13 mouse cellular contexts compared by ENCODE assay signal in the genomic region with DNA sequence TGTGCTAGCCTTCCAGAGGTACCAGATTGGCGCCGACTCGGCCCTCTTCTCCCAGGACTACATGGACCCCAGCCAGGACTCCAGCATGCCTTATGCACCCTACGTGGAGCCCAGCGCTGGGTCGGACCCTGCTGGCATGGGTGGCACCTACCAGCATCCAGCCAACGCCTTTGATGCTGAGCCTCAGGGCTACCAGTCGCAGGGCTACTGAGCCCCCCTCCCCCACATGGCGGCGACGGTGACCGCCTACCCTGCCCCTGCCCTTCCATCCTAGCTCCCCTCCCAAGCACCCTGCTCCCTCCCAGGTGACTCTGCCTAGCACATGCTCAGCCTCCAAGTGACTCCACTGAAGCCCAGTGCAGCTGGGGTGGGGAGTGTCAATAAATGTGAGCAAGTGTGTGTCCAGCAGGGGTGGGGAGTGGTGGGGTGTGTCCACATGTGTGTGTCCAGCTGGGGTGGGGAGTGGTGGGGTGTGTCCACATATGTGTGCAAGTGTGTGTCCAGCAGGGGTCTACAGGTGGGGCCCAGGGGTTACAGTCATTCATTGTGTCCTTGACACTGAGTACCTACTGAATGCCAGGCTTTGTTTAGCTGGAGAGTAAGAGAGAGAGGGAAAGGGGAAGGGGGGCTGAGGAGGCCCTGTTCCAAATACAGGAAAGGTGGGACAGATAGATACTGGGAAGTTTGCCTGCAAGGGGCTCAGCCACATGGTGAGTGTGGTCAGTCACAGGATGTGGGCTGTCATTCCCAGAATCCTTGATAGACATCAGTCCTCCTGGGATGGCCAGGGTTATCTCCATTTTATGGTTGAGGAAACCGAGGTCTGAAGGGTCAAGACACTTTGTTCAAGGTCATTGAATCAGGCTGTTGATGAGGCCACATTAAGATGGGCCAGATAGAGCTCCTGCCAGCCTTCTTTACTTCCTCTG. TPM values are rescaled to one million over a fixed set of nuclear protein-coding genes. Genes with fewer than 3 reads are reported as not detected.
A peak's percentile ranks its signal among the peaks of the same experiment; 100 is the strongest.
DNase-seq lines count a peak whose midpoint lies in the region; ATAC-seq lines count a peak whose summit lies in the region.
"Had no signal": no experiment of that assay in that cellular context is flagged by ENCODE, and none has a peak within 500 bp of the region (broad histone marks: within the 10 kb centered on the region; RNA-seq: fewer than 3 reads in every experiment).

No protein-coding gene starts in this region.

- no peak for DNase-seq in heart, adult 8-10 months (ENCODE audit: low spot score)
- DNase-seq in neural tube, embryonic 10.5 days (ENCODE audit: extremely low spot score, low spot score): no peak
- no peak for DNase-seq in thymus, postnatal 0 days (ENCODE audit: low spot score)
- DNase-seq in yolk sac, embryonic 10.5 days (ENCODE audit: low spot score): no peak
- DNase-seq: adrenal gland, adult 2 months; cerebellum, adult 11 months; right cerebral cortex, adult 18-20 months had no signal

- no peaks in the 10 kb centered on the region for H3K4me1 ChIP-seq in heart, embryonic 14.5 days (ENCODE audit: control insufficient read depth in 2 of 2, insufficient read depth in 2 of 2, low read length in 2 of 2)
- H3K4me1 ChIP-seq in neural tube, embryonic 12.5 days: no peaks in the 10 kb centered on the region
- H3K4me1 ChIP-seq in limb, embryonic 12.5 days (replicated peaks): peaks cover 6% of the 10 kb centered on the region; the same call in 1 of the 2 replicates
- H3K4me1 ChIP-seq in stomach, embryonic 16.5 days (ENCODE audit: control insufficient read depth, insufficient read depth, low read length): peaks cover 5% of the 10 kb centered on the region; the same call in 1 of the 2 replicates
- H3K4me1 ChIP-seq: embryonic facial prominence, embryonic 15.5 days had no signal

- no peak for ATAC-seq in heart, embryonic 14.5 days (ENCODE audit: insufficient number of reproducible peaks, insufficient read depth, low FRiP score, low read depth)
- ATAC-seq in neural tube, embryonic 12.5 days (ENCODE audit: low FRiP score, low read depth): no peak
- no peak for ATAC-seq in limb, embryonic 12.5 days (ENCODE audit: insufficient number of reproducible peaks, insufficient read depth, low FRiP score, low TSS enrichment, low read depth)
- peak; percentile 80 for ATAC-seq in stomach, embryonic 16.5 days (ENCODE audit: insufficient read depth, low FRiP score)

- H3K27me3 ChIP-seq in heart, embryonic 14.5 days (ENCODE audit: control insufficient read depth, insufficient read depth, low read length): no peaks in the 10 kb centered on the region
- H3K27me3 ChIP-seq in neural tube, embryonic 12.5 days (replicated peaks): no peaks in the 10 kb centered on the region
- H3K27me3 ChIP-seq in limb, embryonic 12.5 days: no peaks in the 10 kb centered on the region
- no peaks in the 10 kb centered on the region for H3K27me3 ChIP-seq in stomach, embryonic 16.5 days (ENCODE audit: control insufficient read depth, insufficient read depth, low read length)
- H3K27me3 ChIP-seq: CH12.LX; embryonic facial prominence, embryonic 15.5 days had no signal

- H3K27ac ChIP-seq in heart, embryonic 14.5 days (replicated peaks in 1 of 2; ENCODE audit: control insufficient read depth in 1 of 2, insufficient read depth in 1 of 2, low read depth in 2 of 2, low read length in 2 of 2): no peak overlapping the region
- H3K27ac ChIP-seq in neural tube, embryonic 12.5 days: no peak overlapping the region
- 0 out of 2 replicates have a peak overlapping the region, but pooled peaks have one; percentile 41 for H3K27ac ChIP-seq in limb, embryonic 12.5 days
- peak overlapping the region; percentile 69 for H3K27ac ChIP-seq in stomach, embryonic 16.5 days (ENCODE audit: low read length)
- H3K27ac ChIP-seq: embryonic facial prominence, embryonic 15.5 days had no signal

- WGBS in heart, embryonic 14.5 days: 65% methylated on average over 13 of the region's 13 CpGs
- 73% methylated on average over 13 of the region's 13 CpGs for WGBS in neural tube, embryonic 12.5 days
- 79% methylated on average over 13 of the region's 13 CpGs for WGBS in limb, embryonic 12.5 days
- 66% methylated on average over 13 of the region's 13 CpGs for WGBS in stomach, embryonic 16.5 days

- no peak overlapping the region; a peak in 1 of 4 replicates for H3K4me3 ChIP-seq in heart, embryonic 14.5 days (ENCODE audit: control insufficient read depth in 1 of 2, insufficient read depth in 1 of 2, low read depth in 1 of 2, low read length in 2 of 2)
- H3K4me3 ChIP-seq in neural tube, embryonic 12.5 days: no peak overlapping the region
- peak overlapping the region; percentile 11; the same call in 1 of the 2 replicates for H3K4me3 ChIP-seq in limb, embryonic 12.5 days (replicated peaks)
- no peak overlapping the region for H3K4me3 ChIP-seq in stomach, embryonic 16.5 days (replicated peaks; ENCODE audit: low read length)

- H3K4me2 ChIP-seq in heart, embryonic 14.5 days (ENCODE audit: low read length): peak overlapping the region; percentile 21; the same call in 1 of the 2 replicates
- H3K4me2 ChIP-seq in neural tube, embryonic 12.5 days (replicated peaks): 0 out of 2 replicates have a peak overlapping the region, but pooled peaks have one; percentile 6
- H3K4me2 ChIP-seq in limb, embryonic 12.5 days: peak overlapping the region; percentile 13; the same call in 1 of the 2 replicates
- no peak overlapping the region for H3K4me2 ChIP-seq in stomach, embryonic 16.5 days (ENCODE audit: low read depth, low read length)
- H3K4me2 ChIP-seq: embryonic facial prominence, embryonic 15.5 days had no signal

- H3K9ac ChIP-seq in heart, embryonic 14.5 days (ENCODE audit: low read length): no peak overlapping the region
- no peak overlapping the region for H3K9ac ChIP-seq in neural tube, embryonic 12.5 days
- H3K9ac ChIP-seq in limb, embryonic 12.5 days (replicated peaks): no peak overlapping the region
- H3K9ac ChIP-seq in stomach, embryonic 16.5 days (ENCODE audit: low read length): no peak overlapping the region
- H3K9ac ChIP-seq: embryonic facial prominence, embryonic 15.5 days had no signal

- no peaks in the 10 kb centered on the region for H3K36me3 ChIP-seq in heart, embryonic 14.5 days (ENCODE audit: control insufficient read depth, insufficient read depth, low read length)
- peaks cover 9% of the 10 kb centered on the region for H3K36me3 ChIP-seq in neural tube, embryonic 12.5 days
- no peaks in the 10 kb centered on the region for H3K36me3 ChIP-seq in limb, embryonic 12.5 days
- H3K36me3 ChIP-seq in stomach, embryonic 16.5 days (ENCODE audit: control insufficient read depth, insufficient read depth, low read length): no peaks in the 10 kb centered on the region
- H3K36me3 ChIP-seq: embryonic facial prominence, embryonic 15.5 days had no signal

- H3K9me3 ChIP-seq in heart, embryonic 14.5 days (ENCODE audit: control insufficient read depth, low read length): no peaks in the 10 kb centered on the region
- H3K9me3 ChIP-seq in neural tube, embryonic 12.5 days: no peaks in the 10 kb centered on the region
- H3K9me3 ChIP-seq in limb, embryonic 12.5 days: no peaks in the 10 kb centered on the region
- no peaks in the 10 kb centered on the region for H3K9me3 ChIP-seq in stomach, embryonic 16.5 days (replicated peaks; ENCODE audit: control insufficient read depth, low read length)
- H3K9me3 ChIP-seq: embryonic facial prominence, embryonic 15.5 days had no signal

RNA-seq across cellular contexts. Expression of a gene that starts 16.8 kb away (rescaled TPM):
- polyA plus RNA-seq in heart, embryonic 14.5 days (2014; fragmentation: Nextera tagmentation; extraction: Ambion mirVana): 28.0 and 30.0 TPM in 2 replicates
- 10 to 100 TPM; 17.7 to 24.7 (median 23.3) TPM for total RNA-seq in heart, adult 8-10 months (2022)
- 41.6 and 42.4 TPM in 2 replicates for polyA plus RNA-seq in neural tube, embryonic 12.5 days (2016; fragmentation: Nextera tagmentation; extraction: Ambion mirVana)
- polyA plus RNA-seq in limb, embryonic 12.5 days (2016; fragmentation: Nextera tagmentation; extraction: Ambion mirVana): 49.2 and 49.3 TPM in 2 replicates
- 29.3 and 35.6 TPM in 2 replicates for polyA plus RNA-seq in stomach, embryonic 16.5 days (2015; fragmentation: Nextera tagmentation; extraction: Ambion mirVana)
- 37.3 and 38.2 TPM in 2 replicates for polyA plus RNA-seq in thymus, postnatal 0 days (2015; fragmentation: Nextera tagmentation; extraction: Ambion mirVana)

RNA-seq across cellular contexts. Expression of a gene that starts 24.5 kb away (rescaled TPM):
- 763 and 822 TPM in 2 replicates for polyA plus RNA-seq in heart, embryonic 14.5 days (2014; fragmentation: Nextera tagmentation; extraction: Ambion mirVana)
- 100 to 1,000 TPM; 125 to 157 (median 135) TPM for total RNA-seq in heart, adult 8-10 months (2022)
- polyA plus RNA-seq in neural tube, embryonic 12.5 days (2016; fragmentation: Nextera tagmentation; extraction: Ambion mirVana): 652 and 670 TPM in 2 replicates
- 981 and 1,001 TPM in 2 replicates for polyA plus RNA-seq in limb, embryonic 12.5 days (2016; fragmentation: Nextera tagmentation; extraction: Ambion mirVana)
- 835 and 1,068 TPM in 2 replicates for polyA plus RNA-seq in stomach, embryonic 16.5 days (2015; fragmentation: Nextera tagmentation; extraction: Ambion mirVana)
- 1,085 and 1,101 TPM in 2 replicates for polyA plus RNA-seq in thymus, postnatal 0 days (2015; fragmentation: Nextera tagmentation; extraction: Ambion mirVana)

RNA-seq across cellular contexts. Expression of a gene that starts 25.0 kb away (rescaled TPM):
- polyA plus RNA-seq in heart, embryonic 14.5 days (2014; fragmentation: Nextera tagmentation; extraction: Ambion mirVana): 40.7 and 44.5 TPM in 2 replicates
- total RNA-seq in heart, adult 8-10 months (2022): 100 to 1,000 TPM in 2 of 4 experiments, 10 to 100 TPM in 2; 91.7 to 111 (median 98.9) TPM
- 15.8 and 19.6 TPM in 2 replicates for polyA plus RNA-seq in neural tube, embryonic 12.5 days (2016; fragmentation: Nextera tagmentation; extraction: Ambion mirVana)
- 3.9 and 4.1 TPM in 2 replicates for polyA plus RNA-seq in limb, embryonic 12.5 days (2016; fragmentation: Nextera tagmentation; extraction: Ambion mirVana)
- 43.1 and 55.2 TPM in 2 replicates for polyA plus RNA-seq in stomach, embryonic 16.5 days (2015; fragmentation: Nextera tagmentation; extraction: Ambion mirVana)
- polyA plus RNA-seq in thymus, postnatal 0 days (2015; fragmentation: Nextera tagmentation; extraction: Ambion mirVana): 74.1 and 74.5 TPM in 2 replicates

RNA-seq across cellular contexts. Expression of a gene that starts 57.4 kb away (rescaled TPM):
- polyA plus RNA-seq in heart, embryonic 14.5 days (2014; fragmentation: Nextera tagmentation; extraction: Ambion mirVana): 0.78 and 1.9 TPM in 2 replicates
- 1 to 10 TPM; 2.9 to 6.2 (median 4.5) TPM for total RNA-seq in heart, adult 8-10 months (2022)
- polyA plus RNA-seq in neural tube, embryonic 12.5 days (2016; fragmentation: Nextera tagmentation; extraction: Ambion mirVana): 13.7 and 13.8 TPM in 2 replicates
- 7.2 and 7.9 TPM in 2 replicates for polyA plus RNA-seq in limb, embryonic 12.5 days (2016; fragmentation: Nextera tagmentation; extraction: Ambion mirVana)
- 8.7 and 10.5 TPM in 2 replicates for polyA plus RNA-seq in stomach, embryonic 16.5 days (2015; fragmentation: Nextera tagmentation; extraction: Ambion mirVana)
- polyA plus RNA-seq in thymus, postnatal 0 days (2015; fragmentation: Nextera tagmentation; extraction: Ambion mirVana): 4.7 and 5.0 TPM in 2 replicates

Comparison
In these comparisons a context has a peak if more than half of its experiments do, and no peak if none do; other contexts are left out.
1. H3K27ac ChIP-seq: peak in limb, embryonic 12.5 days (single experiment) and stomach, embryonic 16.5 days (single experiment); none in heart, embryonic 14.5 days (0 of 2) and neural tube, embryonic 12.5 days (single experiment).